Mouse (Mus musculus) embryonic facial prominence, embryonic 13.5 days (tissue): ENCODE data around the gene Foxn2. TPM values are rescaled to one million over a fixed set of nuclear protein-coding genes. Genes with fewer than 3 reads are reported as not detected.

ENCODE experiments used
- ATAC-seq: fragments of 200-750 bp; cut with Nextera tagmentation; 2 replicates; pipeline ENCODE4 v1.8.0; 2017; ENCODE audit warnings: low read depth; ENCODE audit not compliant: insufficient number of reproducible peaks, insufficient read depth, low FRiP score, low TSS enrichment
- H3K27ac ChIP-seq: fragments of 300-500 bp; sonication (generic); 2 replicates; pipeline ENCODE4 v1.5.1; 2015; ENCODE audit warnings: moderate library complexity, mild to moderate bottlenecking, inconsistent platforms
- H3K27me3 ChIP-seq: fragments of 300-500 bp; sonication (generic); 2 replicates; pipeline ENCODE4 v1.6.1; 2015; ENCODE audit warnings: mild to moderate bottlenecking, inconsistent platforms
- H3K36me3 ChIP-seq: fragments of 300-500 bp; sonication (generic); 2 replicates; pipeline ENCODE4 v1.6.1; 2015; ENCODE audit warnings: mild to moderate bottlenecking, inconsistent platforms
- H3K4me1 ChIP-seq: fragments of 300-500 bp; sonication (generic); 2 replicates; pipeline ENCODE4 v1.6.1; 2015; ENCODE audit warnings: inconsistent platforms
- H3K4me2 ChIP-seq: fragments of 300-500 bp; sonication (generic); 2 replicates; pipeline ENCODE4 v1.6.1; 2015; ENCODE audit warnings: moderate library complexity, mild to moderate bottlenecking, inconsistent platforms
- H3K4me3 ChIP-seq: fragments of 300-500 bp; sonication (generic); 2 replicates; pipeline ENCODE4 v1.5.1; 2015; ENCODE audit warnings: mild to moderate bottlenecking, inconsistent platforms
- H3K9ac ChIP-seq: fragments of 300-500 bp; sonication (generic); 2 replicates; pipeline ENCODE4 v1.6.1; 2015; ENCODE audit warnings: mild to moderate bottlenecking, inconsistent platforms
- H3K9me3 ChIP-seq: fragments of 300-500 bp; sonication (generic); 2 replicates; pipeline ENCODE4 v1.6.1; 2016; ENCODE audit warnings: inconsistent platforms
- WGBS: fragments of 180-500 bp; shearing (Covaris S2); methylation state at CpG from one replicate; pipeline ENCODE4 v1.1.7; 2015; ENCODE audit warnings: mixed read lengths; 5-methylcytosine and 5-hydroxymethylcytosine counted together
- polyA plus RNA-seq: library from polyadenylated mRNA; unstranded; fragments of >200 nt; fragmentation: Nextera tagmentation; extraction: Ambion mirVana; gene quantifications from 2 replicates; pipeline ENCODE4 v1.2.1, GENCODE M21; 2015

Foxn2 gene
- 14.4 and 15.4 TPM in 2 replicates for polyA plus RNA-seq

DNA sequence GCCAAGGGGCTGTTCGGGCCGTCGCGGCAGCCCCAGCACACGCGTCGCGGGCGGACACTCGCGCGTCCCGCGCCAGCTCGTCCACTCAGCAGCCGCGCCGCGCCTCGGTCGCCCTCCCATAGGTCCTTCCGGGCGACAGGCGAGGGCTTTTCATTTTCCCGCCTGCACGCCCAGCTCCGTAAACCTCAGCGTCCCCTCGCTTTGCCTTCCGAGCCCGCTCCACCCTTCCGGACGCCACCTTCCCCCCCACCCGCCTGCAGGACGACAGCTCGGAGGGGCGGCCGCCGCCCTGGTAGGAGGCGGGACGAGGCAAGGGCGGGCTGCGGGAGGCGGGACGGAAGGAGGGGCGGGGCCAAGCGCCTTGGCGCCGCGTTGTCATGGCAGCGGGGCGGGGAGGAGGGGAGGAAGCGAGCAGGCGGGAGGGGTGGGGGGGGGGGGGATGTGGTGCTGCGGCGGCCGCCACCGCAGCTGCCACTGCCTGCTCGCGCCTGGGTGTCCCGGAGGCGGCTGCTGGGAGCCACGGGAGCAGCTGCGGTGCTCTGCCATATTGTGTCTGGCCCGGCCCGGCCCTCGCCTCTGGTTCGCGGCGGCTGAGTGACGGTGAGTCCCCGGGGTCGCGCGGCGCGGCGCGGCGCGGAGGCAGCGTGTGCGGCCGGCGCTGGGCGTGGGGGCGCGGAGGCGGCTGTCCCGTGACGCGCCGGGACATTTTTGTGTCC is at the start of gene Foxn2:
TSS of gene Foxn2 (plus strand) at position 427 of the 716 bp plus-strand sequence.
- peak within 1 kb of the TSS; percentile 75 for H3K4me2 ChIP-seq
- no peaks in the 10 kb centered on the region for H3K9me3 ChIP-seq
- no peaks in the 10 kb centered on the region for H3K36me3 ChIP-seq
- peak; percentile 88 for ATAC-seq
- 0 out of 2 replicates have a peak, but pooled peaks cover 6% of the 10 kb centered on the region for H3K4me1 ChIP-seq
- no peaks in the 10 kb centered on the region for H3K27me3 ChIP-seq
- peak within 1 kb of the TSS; percentile 84 for H3K27ac ChIP-seq
- WGBS: 2% methylated on average over 64 of the region's 93 CpGs
- H3K4me3 ChIP-seq: peak within 1 kb of the TSS; percentile 88
- H3K9ac ChIP-seq: peak within 1 kb of the TSS; percentile 92

DNA sequence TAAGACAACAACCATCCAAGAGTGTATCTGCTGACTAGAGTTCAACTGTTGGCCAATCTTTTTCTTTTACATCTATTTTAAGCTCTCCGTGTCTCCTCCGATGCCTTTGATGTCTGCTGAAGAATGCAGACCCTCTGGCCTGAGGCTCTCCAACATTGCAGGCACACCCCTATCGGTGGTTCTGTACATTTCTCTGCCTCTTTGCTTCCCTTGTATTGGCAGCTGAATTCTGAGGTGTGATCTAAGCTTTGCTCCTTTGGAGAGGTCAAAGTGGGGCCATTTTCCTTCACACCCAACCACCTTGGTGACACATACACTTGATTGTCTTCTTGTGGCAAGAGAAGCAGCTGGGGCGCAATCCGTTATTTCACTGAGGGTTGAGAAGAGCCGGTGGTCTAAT is 43.0 kb upstream of the Foxn2 start:
- Histone ChIP-seq H3K4me2 (no peak overlapping the region), H3K9ac (no peak overlapping the region), H3K4me1 (no peaks in the 10 kb centered on the region), H3K4me3 (no peak overlapping the region), H3K9me3 (no peaks in the 10 kb centered on the region), H3K27ac (no peak overlapping the region), H3K27me3 (no peaks in the 10 kb centered on the region), H3K36me3 (no peaks in the 10 kb centered on the region)
- 79% methylated on average over 6 of the region's 6 CpGs for WGBS
- no peak for ATAC-seq

DNA sequence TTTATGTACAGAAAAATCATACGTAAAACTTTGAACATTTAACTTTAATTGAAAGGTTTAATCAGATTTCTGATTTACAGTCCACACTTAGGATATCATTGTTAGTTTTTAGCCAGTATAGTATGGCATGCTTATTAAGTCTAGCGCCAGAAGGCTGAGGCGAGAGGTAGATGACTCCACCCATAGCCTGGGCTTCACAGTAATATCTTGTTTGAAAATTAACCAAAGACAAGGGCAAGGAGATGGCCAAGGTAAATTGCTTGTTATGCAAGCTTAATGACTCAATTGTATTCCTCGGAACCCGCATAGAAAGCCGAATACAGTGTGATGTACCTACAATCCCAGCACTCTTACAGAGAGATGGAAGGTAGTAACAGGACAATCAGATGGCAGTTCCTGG is 42.4 kb upstream of the Foxn2 start:
- H3K4me3 ChIP-seq: no peak overlapping the region
- no peak overlapping the region for H3K4me2 ChIP-seq
- H3K4me1 ChIP-seq: no peaks in the 10 kb centered on the region
- H3K9ac ChIP-seq: no peak overlapping the region
- no peak for ATAC-seq
- H3K36me3 ChIP-seq: no peaks in the 10 kb centered on the region
- no peaks in the 10 kb centered on the region for H3K9me3 ChIP-seq
- no peak overlapping the region for H3K27ac ChIP-seq
- 0 out of 2 replicates have a peak, but pooled peaks cover 2% of the 10 kb centered on the region for H3K27me3 ChIP-seq
- WGBS: 90% methylated on average over 6 of the region's 6 CpGs

DNA sequence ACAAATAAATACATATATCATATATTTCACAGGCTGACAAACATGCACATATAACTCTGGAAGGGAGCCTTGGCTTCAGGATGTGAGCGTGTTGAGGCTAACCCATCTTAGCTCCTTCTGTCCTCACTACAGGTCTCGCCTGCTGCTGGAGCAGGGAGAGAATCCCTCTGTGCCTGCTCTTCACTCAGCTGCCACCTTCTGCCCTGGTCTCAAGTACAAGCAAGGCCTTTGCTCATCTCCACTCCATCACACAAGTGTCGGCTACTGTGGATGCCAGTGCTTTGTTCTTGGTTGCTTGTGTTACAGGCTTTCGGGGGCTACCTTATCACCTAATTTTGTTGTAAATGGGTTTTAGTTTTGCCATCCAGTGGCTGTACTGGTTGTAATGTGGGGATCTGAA is 41.7 kb upstream of the Foxn2 start:
- no peaks in the 10 kb centered on the region for H3K4me1 ChIP-seq
- 83% methylated on average over 4 of the region's 4 CpGs for WGBS
- H3K9ac ChIP-seq: no peak overlapping the region
- no peak overlapping the region for H3K4me3 ChIP-seq
- peaks cover 10% of the 10 kb centered on the region for H3K27me3 ChIP-seq
- no peaks in the 10 kb centered on the region for H3K36me3 ChIP-seq
- H3K4me2 ChIP-seq: no peak overlapping the region
- ATAC-seq: no peak
- no peaks in the 10 kb centered on the region for H3K9me3 ChIP-seq
- H3K27ac ChIP-seq: no peak overlapping the region

DNA sequence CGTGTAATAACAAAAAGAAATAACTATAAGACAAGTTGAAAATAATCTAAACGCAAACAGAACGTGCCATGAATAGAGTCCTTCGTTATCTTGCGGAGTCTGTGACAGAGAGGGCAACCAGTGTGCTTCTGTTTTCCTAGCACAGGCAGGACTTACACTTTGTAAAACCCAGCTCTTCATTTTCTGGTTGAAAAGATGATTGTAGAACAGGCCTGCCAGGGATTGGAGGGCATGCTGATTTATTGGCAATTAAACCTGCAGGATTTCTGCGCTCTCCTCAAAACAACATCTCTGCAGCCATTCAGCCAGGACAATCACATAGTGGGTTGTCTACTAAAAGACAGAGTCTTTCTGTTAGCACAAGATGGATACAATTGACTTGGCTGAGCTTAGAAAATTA is 40.4 kb upstream of the Foxn2 start:
- H3K36me3 ChIP-seq: no peaks in the 10 kb centered on the region
- WGBS: 83% methylated on average over 6 of the region's 6 CpGs
- H3K27me3 ChIP-seq: peaks cover 20% of the 10 kb centered on the region
- H3K9ac ChIP-seq: no peak overlapping the region
- no peaks in the 10 kb centered on the region for H3K9me3 ChIP-seq
- H3K4me1 ChIP-seq: no peaks in the 10 kb centered on the region
- no peak overlapping the region for H3K4me2 ChIP-seq
- no peak overlapping the region for H3K4me3 ChIP-seq
- ATAC-seq: no peak
- H3K27ac ChIP-seq: no peak overlapping the region

DNA sequence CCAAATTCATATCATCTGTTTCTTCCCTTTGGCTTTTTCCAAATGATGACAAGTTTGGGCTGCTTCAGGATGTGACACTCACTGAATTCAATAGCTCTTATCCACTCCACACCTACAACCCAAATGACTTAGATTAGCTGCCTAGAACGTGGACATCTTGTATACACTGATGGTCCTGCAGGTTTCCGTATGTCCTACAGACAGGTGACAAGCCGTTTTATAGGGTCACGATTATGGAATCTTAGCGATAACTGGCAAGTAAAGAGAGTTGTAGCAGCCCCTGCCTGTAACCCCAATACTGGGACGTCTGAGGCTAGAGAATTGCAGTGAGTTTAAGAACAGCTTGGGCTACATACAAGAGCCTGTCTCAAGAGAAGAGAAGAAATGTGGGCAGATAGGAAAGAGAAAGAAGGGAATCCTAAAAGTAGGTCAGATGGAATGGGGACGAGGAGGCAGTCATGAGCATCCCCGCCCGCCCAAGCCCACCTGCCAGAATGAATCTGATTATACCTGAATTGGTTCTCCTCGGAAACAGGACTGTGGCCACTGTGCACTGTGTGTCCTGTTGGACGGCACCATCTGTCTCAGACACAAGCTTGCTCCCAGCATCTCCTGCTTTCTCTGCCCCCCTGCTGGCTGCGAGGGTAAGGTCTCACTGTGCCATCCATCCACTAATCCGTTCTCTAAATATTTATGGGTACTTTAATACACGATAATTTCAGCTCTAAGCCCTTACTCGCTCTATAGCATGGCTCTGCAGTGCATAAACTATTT is 39.6 kb upstream of the Foxn2 start:
- Histone ChIP-seq H3K4me2 (no peak overlapping the region), H3K27ac (no peak overlapping the region), H3K9me3 (no peaks in the 10 kb centered on the region), H3K4me1 (no peaks in the 10 kb centered on the region), H3K9ac (no peak overlapping the region), H3K36me3 (no peaks in the 10 kb centered on the region), H3K4me3 (no peak overlapping the region), H3K27me3 (peaks cover 23% of the 10 kb centered on the region)
- WGBS: 75% methylated on average over 15 of the region's 15 CpGs
- no peak for ATAC-seq

DNA sequence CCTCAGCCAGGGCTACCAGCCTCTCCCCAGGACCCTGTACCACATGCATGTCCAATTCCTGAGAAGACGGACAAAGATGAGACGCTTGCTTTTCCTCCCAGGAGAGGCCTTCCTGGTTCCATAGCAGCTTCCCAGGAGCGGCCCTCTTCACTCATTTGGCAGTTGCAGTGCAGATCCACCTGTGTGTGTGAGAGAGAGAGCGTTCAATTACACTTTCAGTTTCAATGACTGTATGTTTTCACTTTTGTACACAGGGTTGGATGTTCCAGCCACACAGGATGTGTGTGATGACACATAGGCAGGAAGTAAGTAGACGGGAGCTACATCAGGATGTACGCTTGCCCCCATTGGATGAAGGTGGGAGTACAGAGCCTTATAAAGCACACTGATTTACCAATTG is 37.2 kb upstream of the Foxn2 start:
- Histone ChIP-seq H3K9me3 (no peaks in the 10 kb centered on the region), H3K9ac (no peak overlapping the region), H3K4me1 (no peaks in the 10 kb centered on the region), H3K4me2 (no peak overlapping the region), H3K27ac (no peak overlapping the region), H3K36me3 (no peaks in the 10 kb centered on the region), H3K27me3 (peaks cover 23% of the 10 kb centered on the region), H3K4me3 (no peak overlapping the region)
- WGBS: 82% methylated on average over 6 of the region's 6 CpGs
- no peak for ATAC-seq

DNA sequence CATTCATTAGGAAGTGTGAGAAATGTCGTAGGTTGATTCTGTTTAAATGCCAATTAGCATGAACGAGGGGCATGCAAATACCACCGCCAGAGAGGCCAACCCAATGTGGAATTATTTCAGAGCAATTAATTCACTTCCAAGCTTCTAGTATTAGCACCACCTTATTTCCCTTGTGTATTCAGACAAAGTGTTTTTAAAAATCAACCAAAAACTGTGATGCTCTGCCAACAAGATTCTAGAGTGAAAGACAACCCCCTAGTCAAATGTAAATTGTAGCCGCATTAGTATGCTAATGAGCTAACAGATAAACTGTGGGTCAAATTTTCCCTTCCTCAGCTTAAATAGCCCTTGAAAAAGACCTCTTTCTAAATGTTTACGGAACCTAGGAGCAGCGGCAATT is 36.0 kb upstream of the Foxn2 start:
- Histone ChIP-seq H3K4me3 (no peak overlapping the region), H3K9ac (no peak overlapping the region), H3K36me3 (no peaks in the 10 kb centered on the region), H3K4me1 (no peaks in the 10 kb centered on the region), H3K9me3 (no peaks in the 10 kb centered on the region), H3K27ac (no peak overlapping the region), H3K27me3 (peaks cover 23% of the 10 kb centered on the region), H3K4me2 (peak overlapping the region; percentile 21)
- ATAC-seq: no peak
- 13% methylated on average over 6 of the region's 6 CpGs for WGBS

DNA sequence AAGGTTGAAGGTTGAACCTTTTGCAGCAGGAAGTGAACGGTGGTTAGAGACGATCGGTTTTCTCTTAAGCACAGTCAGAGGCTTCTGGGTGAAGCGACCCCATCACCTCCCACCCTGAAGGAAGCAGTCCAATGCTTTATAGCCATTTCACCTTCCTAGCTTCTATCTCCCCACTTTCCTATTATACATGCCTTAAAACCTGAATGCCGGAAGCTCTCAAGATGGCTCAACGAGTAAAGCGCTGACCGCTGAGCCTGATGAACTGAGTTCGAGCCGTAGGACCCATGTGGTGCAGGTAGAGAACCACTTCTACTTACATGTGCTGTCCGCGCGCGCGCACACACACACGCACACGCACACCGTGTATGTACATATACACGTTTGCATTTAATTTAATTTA is 35.4 kb upstream of the Foxn2 start:
- ATAC-seq: no peak
- peaks cover 23% of the 10 kb centered on the region for H3K27me3 ChIP-seq
- no peak overlapping the region for H3K9ac ChIP-seq
- H3K9me3 ChIP-seq: no peaks in the 10 kb centered on the region
- H3K36me3 ChIP-seq: no peaks in the 10 kb centered on the region
- no peaks in the 10 kb centered on the region for H3K4me1 ChIP-seq
- peak overlapping the region; percentile 8; the same call in 1 of the 2 replicates for H3K4me3 ChIP-seq
- whole genome bisulfite sequencing: 29% methylated on average over 19 of the region's 19 CpGs
- peak overlapping the region; percentile 21 for H3K4me2 ChIP-seq
- no peak overlapping the region for H3K27ac ChIP-seq

DNA sequence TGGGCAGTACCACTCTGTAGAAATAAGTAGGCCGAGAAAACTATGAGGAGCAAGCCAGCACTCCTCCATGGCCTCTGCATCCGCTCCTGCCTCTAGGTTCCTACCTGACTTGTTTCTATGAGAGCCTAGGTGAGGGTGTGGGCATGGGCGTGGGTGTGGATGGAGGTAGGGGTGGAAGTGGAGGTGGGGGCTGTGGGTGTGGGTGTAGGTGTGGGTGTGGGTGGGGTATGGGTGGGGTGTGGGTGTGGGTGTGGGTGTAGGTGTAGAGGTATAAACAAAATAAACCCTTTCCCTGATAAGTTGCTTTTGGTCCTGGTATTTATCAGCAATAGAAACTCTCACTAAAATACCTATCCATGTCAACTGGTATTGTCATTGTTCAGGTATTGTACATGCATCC is 30.8 kb upstream of the Foxn2 start:
- Histone ChIP-seq H3K4me3 (no peak overlapping the region), H3K27me3 (peaks cover 7% of the 10 kb centered on the region), H3K4me2 (no peak overlapping the region), H3K36me3 (no peaks in the 10 kb centered on the region), H3K27ac (no peak overlapping the region), H3K4me1 (no peaks in the 10 kb centered on the region), H3K9ac (no peak overlapping the region), H3K9me3 (no peaks in the 10 kb centered on the region)
- 84% methylated on average over 3 of the region's 3 CpGs for WGBS
- ATAC-seq: no peak

DNA sequence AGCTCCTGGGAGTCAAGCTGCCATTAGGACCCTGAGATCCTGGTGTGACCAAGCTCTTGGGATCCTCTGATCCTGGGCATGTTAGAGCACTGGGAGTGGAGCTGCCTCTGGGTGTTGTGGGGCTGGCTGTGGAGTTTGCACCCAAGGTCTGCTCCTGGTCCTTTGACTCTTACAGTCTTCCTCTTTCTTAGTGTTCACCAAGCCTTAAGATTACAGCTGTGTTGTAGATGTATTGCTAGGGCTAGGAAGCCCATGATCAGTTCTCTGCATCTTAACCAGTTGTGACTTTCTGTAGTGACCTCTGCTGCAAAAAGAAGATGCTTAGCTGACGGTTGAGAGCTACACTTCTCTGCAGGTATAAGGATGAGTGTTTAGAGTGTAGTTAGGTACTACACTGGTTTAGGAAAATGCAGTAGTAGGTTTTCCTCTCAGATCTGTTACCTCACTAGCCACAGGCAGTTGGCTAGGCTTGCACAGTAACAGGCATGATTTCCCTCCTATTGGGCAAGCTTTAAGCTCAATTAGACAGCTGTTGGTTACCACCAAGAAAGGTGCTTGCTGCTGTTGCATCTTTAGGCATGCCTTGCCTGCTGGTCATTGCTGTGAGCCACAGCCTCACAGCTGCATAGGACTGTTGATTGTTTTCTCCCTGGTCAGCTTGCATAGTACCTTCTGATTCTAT is 27.2 kb upstream of the Foxn2 start:
- Histone ChIP-seq H3K36me3 (no peaks in the 10 kb centered on the region), H3K4me1 (no peaks in the 10 kb centered on the region), H3K27ac (no peak overlapping the region), H3K9me3 (no peaks in the 10 kb centered on the region), H3K4me3 (no peak overlapping the region), H3K27me3 (no peaks in the 10 kb centered on the region), H3K9ac (no peak overlapping the region), H3K4me2 (no peak overlapping the region)
- ATAC-seq: no peak
- 95% methylated on average over 1 of the region's 1 CpGs for WGBS
